Mouse (Mus musculus) CH12.LX (cell line): ENCODE measurements around the gene Nkapd1. TPM values are rescaled to one million over a fixed set of nuclear protein-coding genes. Genes with fewer than 3 reads are reported as not detected.

ENCODE experiments used
- DNase-seq: peaks from one replicate; pipeline ENCODE4 v3.0.0-alpha.2; 2013; ENCODE audit errors: extremely low read depth
- H3K27ac ChIP-seq: 2 replicates; pipeline ENCODE4 v1.5.1; 2012; ENCODE audit warnings: low read depth, mild to moderate bottlenecking, control low read depth, moderate library complexity; ENCODE audit not compliant: insufficient read depth
- H3K27me3 ChIP-seq: replicated peaks from 2 replicates; pipeline ENCODE3; 2012; ENCODE audit warnings: inconsistent platforms
- H3K36me3 ChIP-seq, 2 experiments: replicated peaks in 1 of 2; 2 replicates each; pipeline versions ENCODE3 to v1.6.1; 2012; ENCODE audit warnings: inconsistent platforms in 1 of 2, low read length in 1 of 2, mild to moderate bottlenecking in 1 of 2, mixed read lengths in 1 of 2, moderate library complexity in 1 of 2; ENCODE audit not compliant: control insufficient read depth in 1 of 2, insufficient read depth in 1 of 2
- H3K4me1 ChIP-seq, 2 experiments: 2 replicates each; pipeline ENCODE4 v1.6.1; 2012; ENCODE audit warnings: inconsistent platforms in 1 of 2, moderate library complexity in 1 of 2; ENCODE audit not compliant: insufficient read depth in 2 of 2, control insufficient read depth in 1 of 2
- H3K4me2 ChIP-seq: 2 replicates; pipeline ENCODE4 v1.6.1; 2012; ENCODE audit warnings: low read depth, mild to moderate bottlenecking, control low read depth; ENCODE audit not compliant: poor library complexity, insufficient read depth, severe bottlenecking
- H3K4me3 ChIP-seq, 3 experiments: fragments of 150-350 bp in 1 of 3; sonication (generic) in 1 of 3; replicated peaks in 1 of 3; 2 replicates each; pipeline versions ENCODE3 to v1.5.1; 2011 to 2012; ENCODE audit warnings: low read depth in 2 of 3, low read length in 2 of 3, mild to moderate bottlenecking in 2 of 3, moderate library complexity in 2 of 3, control low read depth in 1 of 3, improper control_type of control experiment in 1 of 3, inconsistent platforms in 1 of 3, mixed read lengths in 1 of 3; ENCODE audit not compliant: poor library complexity in 1 of 3
- H3K79me2 ChIP-seq: replicated peaks from 2 replicates; pipeline ENCODE4 v1.6.1; 2012; ENCODE audit warnings: mild to moderate bottlenecking, moderate library complexity; ENCODE audit not compliant: control insufficient read depth, poor library complexity, insufficient read depth, severe bottlenecking; ENCODE audit errors: extremely low read depth
- H3K9ac ChIP-seq: 2 replicates; pipeline ENCODE4 v1.6.1; 2012; ENCODE audit warnings: low read depth, mild to moderate bottlenecking, control low read depth, moderate library complexity; ENCODE audit not compliant: insufficient read depth
- H3K9me3 ChIP-seq: replicated peaks from 2 replicates; pipeline ENCODE3; 2012; ENCODE audit warnings: low read length, inconsistent platforms, mixed read lengths
- BHLHE40 ChIP-seq: IDR thresholded peaks from 2 replicates; pipeline ENCODE4 v1.6.1; 2011; ENCODE audit warnings: mild to moderate bottlenecking, low read depth, low read length, improper control_type of control experiment
- CHD1 ChIP-seq: IDR thresholded peaks from 2 replicates; pipeline ENCODE4 v1.6.1; 2012; ENCODE audit warnings: low read depth, low read length, improper control_type of control experiment, inconsistent platforms
- CTCF ChIP-seq, 2 experiments: IDR thresholded peaks in 1 of 2; conservative IDR thresholded peaks in 1 of 2; 2 replicates each; pipeline ENCODE4 v1.5.1; 2011 to 2012; ENCODE audit warnings: low read depth in 2 of 2, low read length in 2 of 2, improper control_type of control experiment in 1 of 2, inconsistent platforms in 1 of 2, mild to moderate bottlenecking in 1 of 2, moderate library complexity in 1 of 2
- E2F4 ChIP-seq: IDR thresholded peaks from 2 replicates; pipeline ENCODE4 v1.6.1; 2011; ENCODE audit warnings: low read depth, low read length, improper control_type of control experiment; ENCODE audit not compliant: insufficient replicate concordance
- ELF1 ChIP-seq: IDR thresholded peaks from 2 replicates; pipeline ENCODE4 v1.6.1; 2014; ENCODE audit warnings: low read depth, mild to moderate bottlenecking, inconsistent platforms, low read length, improper control_type of control experiment
- EP300 ChIP-seq: IDR thresholded peaks from 2 replicates; pipeline ENCODE4 v1.6.1; 2011; ENCODE audit warnings: low read length, improper control_type of control experiment
- ETS1 ChIP-seq: conservative IDR thresholded peaks from 2 replicates; pipeline ENCODE4 v1.6.1; 2012; ENCODE audit warnings: low read depth, mild to moderate bottlenecking, inconsistent platforms, low read length, improper control_type of control experiment, moderate library complexity
- GABPA ChIP-seq: IDR thresholded peaks from 2 replicates; pipeline ENCODE4 v1.6.1; 2012; ENCODE audit warnings: low read depth, low read length, improper control_type of control experiment, inconsistent platforms; ENCODE audit not compliant: insufficient replicate concordance
- HCFC1 ChIP-seq: IDR thresholded peaks from 2 replicates; pipeline ENCODE4 v1.6.1; 2012; ENCODE audit warnings: low read depth, mild to moderate bottlenecking, inconsistent platforms, low read length, improper control_type of control experiment
- IRF4 ChIP-seq: IDR thresholded peaks from 2 replicates; pipeline ENCODE4 v1.6.1; 2014; ENCODE audit warnings: low read depth, mild to moderate bottlenecking, inconsistent platforms, low read length, improper control_type of control experiment
- JUN ChIP-seq: IDR thresholded peaks from 2 replicates; pipeline ENCODE4 v1.6.1; 2011; ENCODE audit warnings: low read depth, mild to moderate bottlenecking, low read length, improper control_type of control experiment, moderate library complexity; ENCODE audit not compliant: insufficient read depth
- JUND ChIP-seq: conservative IDR thresholded peaks from 2 replicates; pipeline ENCODE4 v1.6.1; 2011; ENCODE audit warnings: low read depth, low read length, improper control_type of control experiment
- KAT2A ChIP-seq: IDR thresholded peaks from 2 replicates; pipeline ENCODE4 v1.6.1; 2012; ENCODE audit warnings: low read length, improper control_type of control experiment, inconsistent platforms; ENCODE audit not compliant: insufficient replicate concordance
- MAX ChIP-seq: IDR thresholded peaks from 2 replicates; pipeline ENCODE4 v1.6.1; 2011; ENCODE audit warnings: low read length, improper control_type of control experiment
- MAZ ChIP-seq: IDR thresholded peaks from 2 replicates; pipeline ENCODE4 v1.6.1; 2012; ENCODE audit warnings: low read depth, mild to moderate bottlenecking, inconsistent platforms, low read length, improper control_type of control experiment, moderate library complexity
- MEF2A ChIP-seq: IDR thresholded peaks from 2 replicates; pipeline ENCODE4 v1.6.1; 2014; ENCODE audit warnings: low read depth, mild to moderate bottlenecking, inconsistent platforms, low read length, improper control_type of control experiment, borderline replicate concordance
- MYC ChIP-seq: IDR thresholded peaks from 2 replicates; pipeline ENCODE4 v1.6.1; 2011; ENCODE audit warnings: low read depth, mild to moderate bottlenecking, improper control_type of control experiment, low read length
- NRF1 ChIP-seq: IDR thresholded peaks from 2 replicates; pipeline ENCODE4 v1.6.1; 2014; ENCODE audit warnings: low read depth, mild to moderate bottlenecking, inconsistent platforms, low read length, improper control_type of control experiment, moderate library complexity
- POLR2A ChIP-seq: IDR thresholded peaks from 2 replicates; pipeline ENCODE4 v1.6.1; 2011; ENCODE audit warnings: low read depth, mild to moderate bottlenecking, improper control_type of control experiment, low read length
- POLR2AphosphoS2 ChIP-seq: IDR thresholded peaks from 2 replicates; pipeline ENCODE4 v1.6.1; 2011; ENCODE audit warnings: low read depth, low read length, improper control_type of control experiment
- RCOR1 ChIP-seq: conservative IDR thresholded peaks from 2 replicates; pipeline ENCODE4 v1.6.1; 2012; ENCODE audit warnings: low read depth, mild to moderate bottlenecking, inconsistent platforms, low read length, improper control_type of control experiment
- SIN3A ChIP-seq: IDR thresholded peaks from 2 replicates; pipeline ENCODE4 v1.6.1; 2012; ENCODE audit warnings: low read length, improper control_type of control experiment, inconsistent platforms
- SMC3 ChIP-seq: IDR thresholded peaks from 2 replicates; pipeline ENCODE4 v1.6.1; 2011; ENCODE audit warnings: low read depth, low read length, improper control_type of control experiment
- TBP ChIP-seq: conservative IDR thresholded peaks from 2 replicates; pipeline ENCODE4 v1.6.1; 2011; ENCODE audit warnings: low read depth, low read length, improper control_type of control experiment
- TCF12 ChIP-seq: IDR thresholded peaks from 2 replicates; pipeline ENCODE4 v1.6.1; 2014; ENCODE audit warnings: low read depth, mild to moderate bottlenecking, inconsistent platforms, low read length, improper control_type of control experiment
- UBTF ChIP-seq: IDR thresholded peaks from 2 replicates; pipeline ENCODE4 v1.6.1; 2012; ENCODE audit warnings: low read depth, mild to moderate bottlenecking, inconsistent platforms, low read length, improper control_type of control experiment, moderate library complexity
- USF1 ChIP-seq: IDR thresholded peaks from 2 replicates; pipeline ENCODE4 v1.6.1; 2014; ENCODE audit warnings: low read depth, mild to moderate bottlenecking, inconsistent platforms, low read length, improper control_type of control experiment
- USF2 ChIP-seq: conservative IDR thresholded peaks from 2 replicates; pipeline ENCODE4 v1.6.1; 2011; ENCODE audit warnings: low read depth, low read length, improper control_type of control experiment
- ZKSCAN1 ChIP-seq: IDR thresholded peaks from 2 replicates; pipeline ENCODE4 v1.6.1; 2012; ENCODE audit warnings: low read depth, inconsistent platforms, low read length, improper control_type of control experiment, borderline replicate concordance
- dilution Hi-C: fragments of 300-500 bp; cut with MboI; formaldehyde crosslinking; loops from 2 replicates; pipeline ENCODE4 v1.14.3; 2020; ENCODE audit warnings: low sequenced_read_pairs; ENCODE audit not compliant: extremely low pct_unique_long_range_greater_than_20kb, extremely low pct_ligation_motif_present
- in situ Hi-C: fragments of 300-500 bp; cut with MboI; formaldehyde crosslinking; loops from 3 replicates; pipeline ENCODE4 v1.14.3; 2019; ENCODE audit warnings: low sequenced_read_pairs, low pct_ligation_motif_present, low pct_unique_long_range_greater_than_20kb, mixed read lengths
- polyA plus RNA-seq: library from polyadenylated mRNA; unstranded; fragments of >175 nt; gene quantifications from 2 replicates; pipeline ENCODE4 v1.2.1, GENCODE M21; 2012; ENCODE audit warnings: low read depth; ENCODE audit not compliant: insufficient read length
- total RNA-seq, 2 experiments: library from RNA; depleted of rRNA; stranded (reverse); fragments of 300-350 nt in 1 of 2; fragments of >200 nt in 1 of 2; gene quantifications; 2 replicates each; pipeline ENCODE4 v1.2.3; 2012 to 2014

The Nkapd1 gene
- total and polyA plus RNA-seq, 3 experiments: 10.0 to 36.7 (median 13.5) TPM

- no peak overlapping the region for H3K9ac ChIP-seq
- peaks cover 2 to 4% of the 10 kb centered on the region in 2 experiments; a peak in 3 of 4 replicates for H3K4me1 ChIP-seq
- H3K79me2 ChIP-seq: no peaks in the 10 kb centered on the region
- H3K9me3 ChIP-seq: no peaks in the 10 kb centered on the region
- no peak overlapping the region for H3K27ac ChIP-seq
- dilution Hi-C loops (no loop called here), in situ Hi-C loops (no loop called here)
- H3K4me2 ChIP-seq: no peak overlapping the region
- H3K27me3 ChIP-seq: no peaks in the 10 kb centered on the region
- no peak overlapping the region for H3K4me3 ChIP-seq
- H3K36me3 ChIP-seq: no peaks in the 10 kb centered on the region
- no peak for TF ChIP-seq EP300
- no peak for TF ChIP-seq POLR2A
- no peak for TF ChIP-seq RCOR1
- TF ChIP-seq USF1: no peak
- TF ChIP-seq E2F4: no peak
- no peak for TF ChIP-seq HCFC1
- no peak for TF ChIP-seq NRF1
- TF ChIP-seq JUND: no peak
- TF ChIP-seq TBP: no peak
- no peak for TF ChIP-seq POLR2AphosphoS2
- TF ChIP-seq ZKSCAN1: no peak
- TF ChIP-seq UBTF: no peak
- TF ChIP-seq BHLHE40: no peak
- TF ChIP-seq ETS1: no peak
- TF ChIP-seq SMC3: no peak
- DNase-seq: no peak
Observed at GRCm38 (mm10) chr9:50666442-50666841, 49.2 kb upstream of the Nkapd1 start.

- Histone ChIP-seq H3K27ac (no peak overlapping the region), H3K9me3 (no peaks in the 10 kb centered on the region), H3K27me3 (no peaks in the 10 kb centered on the region), H3K4me1 (peaks cover 2 to 4% of the 10 kb centered on the region in 2 experiments), H3K4me3 (no peak overlapping the region), H3K36me3 (no peaks in the 10 kb centered on the region), H3K79me2 (no peaks in the 10 kb centered on the region), H3K9ac (no peak overlapping the region), H3K4me2 (no peak overlapping the region)
- no peak for TF ChIP-seq SIN3A
- TF ChIP-seq TCF12: no peak
- no peak for TF ChIP-seq IRF4
- TF ChIP-seq KAT2A: no peak
- TF ChIP-seq ELF1: no peak
- no peak for TF ChIP-seq E2F4
- TF ChIP-seq MAX: no peak
- TF ChIP-seq MEF2A: no peak
- TF ChIP-seq GABPA: no peak
- TF ChIP-seq BHLHE40: no peak
- no peak for TF ChIP-seq JUND
- TF ChIP-seq SMC3: no peak
- no peak for TF ChIP-seq CTCF (conservative IDR thresholded peaks at IDR 0.05 in 1 of 2, IDR thresholded peaks at IDR 0.05 in 1 of 2; ENCODE audit: low read depth in 2 of 2, low read length in 2 of 2)
- TF ChIP-seq CHD1: no peak
- TF ChIP-seq USF2: no peak
- TF ChIP-seq UBTF: no peak
- no peak for TF ChIP-seq JUN
- no peak for TF ChIP-seq ETS1
- TF ChIP-seq MYC: no peak
- no peak for TF ChIP-seq MAZ
- DNase-seq: no peak
- in situ Hi-C loops (no loop called here), dilution Hi-C loops (no loop called here)
Observed at GRCm38 (mm10) chr9:50664826-50665225, 47.6 kb upstream of the Nkapd1 start.
